Mouse (Mus musculus) lung, adult 18-20 months (tissue): ENCODE results near the gene Taf12.

Experiments used
- DNase-seq, 2 experiments: peaks; one replicate each; pipeline ENCODE4 v3.0.0; 2022; ENCODE audit warnings: mixed read lengths in 2 of 2

The Taf12 gene

DNA sequence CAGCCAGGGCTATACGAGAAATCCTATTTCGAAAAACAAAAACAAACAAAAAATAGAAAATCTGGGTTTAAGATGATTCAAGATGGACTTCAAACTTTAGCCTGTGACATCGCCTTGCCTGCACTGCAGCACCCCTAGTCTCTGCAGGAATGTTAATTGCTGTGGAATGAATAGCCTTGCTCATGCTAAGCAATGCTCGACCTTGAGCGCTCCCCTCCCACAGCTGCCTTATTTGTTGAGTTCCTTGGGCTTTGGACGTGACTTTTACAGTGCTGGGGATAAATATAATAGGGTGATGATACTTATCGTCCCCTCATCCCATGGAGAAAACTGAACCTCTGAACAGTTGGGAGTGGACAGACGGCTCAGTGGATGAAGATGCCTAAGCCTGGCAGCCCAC, 41.5 kb downstream of the Taf12 start:
- DNase-seq, result no peak

DNA sequence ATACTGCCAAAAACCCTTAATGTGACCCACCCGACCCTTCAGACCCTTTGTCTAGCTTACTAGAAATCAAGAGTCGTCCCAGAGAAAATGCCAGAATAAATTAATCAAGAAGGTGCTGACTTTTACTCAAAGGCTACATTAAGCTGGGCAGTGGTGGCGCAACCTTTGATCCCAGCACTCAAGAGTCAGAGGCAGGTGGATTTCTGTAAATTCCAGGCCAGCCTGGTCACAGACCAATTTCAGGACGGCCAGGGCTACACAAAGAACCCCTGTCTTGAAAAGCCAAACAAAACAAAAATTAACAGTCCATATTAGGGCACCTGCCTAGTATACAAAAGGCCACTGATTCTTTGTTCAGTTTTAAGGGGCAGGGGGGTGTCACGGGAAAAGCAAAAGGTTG, 52.3 kb downstream of the Taf12 start:
- no peak for DNase-seq

DNA sequence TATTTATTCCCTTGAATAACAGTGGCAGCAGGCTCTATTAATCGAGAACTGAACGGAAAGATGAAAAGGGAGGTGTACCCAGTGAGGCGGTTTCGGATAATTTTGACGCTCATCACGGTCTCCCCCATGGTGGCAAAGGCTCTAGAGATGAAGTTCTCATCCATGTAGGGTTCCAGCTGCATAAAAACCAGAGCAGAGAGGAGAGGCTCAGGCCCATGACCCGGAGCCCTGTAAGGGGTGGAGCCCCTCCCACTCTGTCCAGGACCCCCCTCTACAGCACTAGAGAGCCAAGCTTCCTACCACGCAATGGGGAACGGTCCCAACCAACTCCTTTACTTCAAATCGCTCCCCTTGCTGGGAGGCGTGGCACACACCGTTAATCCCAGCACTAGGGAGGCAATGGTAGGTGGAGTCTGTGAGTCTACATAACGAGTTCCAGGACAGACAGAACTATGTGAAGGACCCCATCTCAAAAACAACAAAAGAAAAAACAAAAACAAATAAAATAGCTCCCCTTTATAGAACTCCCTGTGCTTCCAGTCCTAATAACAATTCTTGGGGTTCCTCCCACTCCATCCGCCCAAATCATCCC, 54.3 kb downstream of the Taf12 start:
- no peak for DNase-seq

DNA sequence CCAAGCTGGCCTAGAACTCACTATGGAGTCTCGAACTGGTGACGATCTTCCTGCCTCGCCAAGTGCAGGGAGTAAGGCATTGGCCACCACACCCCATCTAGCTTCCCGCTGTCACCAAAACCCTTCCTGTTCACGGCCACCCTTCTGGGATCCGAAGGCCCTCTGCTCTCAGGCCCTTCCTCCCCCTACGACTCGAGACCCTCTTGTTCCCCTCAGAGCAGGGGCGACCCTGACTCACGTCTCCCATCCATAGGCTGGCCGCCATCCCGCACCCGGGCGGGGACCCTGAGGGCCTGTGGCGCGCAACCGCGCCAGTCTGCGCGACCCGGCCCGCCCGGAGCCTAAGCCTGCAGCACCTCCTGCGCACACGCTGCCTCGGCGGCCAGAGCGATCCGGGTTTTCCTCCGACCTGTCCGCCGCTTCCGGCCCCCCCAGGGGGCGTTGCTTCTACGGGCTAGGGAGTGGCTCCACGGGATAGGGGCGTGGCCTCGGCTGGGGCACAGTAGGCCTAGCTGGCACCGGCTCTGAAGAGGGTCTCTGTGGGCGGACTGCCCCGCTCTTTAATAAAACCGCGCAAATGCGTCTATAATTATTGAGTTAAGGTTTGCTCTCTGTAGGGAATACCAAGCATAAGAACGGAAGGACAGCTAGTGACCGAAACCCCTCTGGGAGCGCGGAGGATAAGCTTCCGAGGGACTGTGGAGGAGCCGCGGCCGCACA, 55.1 kb downstream of the Taf12 start, which contains the start of gene Trnau1ap:
TSS of gene Trnau1ap (minus strand) at position 424 of the 720 bp plus-strand sequence.
- DNase-seq, result peak; percentile 91 to 93

DNA sequence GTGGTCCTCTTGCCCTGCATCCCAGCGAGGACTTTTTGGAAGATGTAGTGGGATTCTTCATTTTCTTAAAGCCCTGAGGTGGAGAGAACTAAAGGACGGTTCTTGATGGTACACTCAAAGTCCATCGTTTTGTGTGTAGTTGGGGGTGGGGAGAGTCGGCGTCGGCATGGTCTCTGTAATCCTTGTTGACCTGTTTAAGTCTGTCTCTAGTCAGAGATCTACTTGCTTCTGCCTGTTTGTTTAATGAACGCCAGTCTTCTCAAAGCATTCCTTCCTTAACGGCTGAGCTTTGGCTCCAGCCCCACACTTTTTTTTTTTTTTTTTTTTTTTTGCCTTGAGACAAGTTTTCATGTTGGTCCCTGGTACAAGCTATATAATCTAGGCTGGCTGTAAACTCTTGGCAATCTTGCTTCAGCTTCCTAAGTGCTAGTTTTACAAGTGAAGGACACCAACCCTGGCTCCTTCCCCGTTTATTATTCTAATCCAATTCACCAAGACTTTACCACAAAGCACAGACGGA, 55.7 kb downstream of the Taf12 start:
- DNase-seq, result no peak

DNA sequence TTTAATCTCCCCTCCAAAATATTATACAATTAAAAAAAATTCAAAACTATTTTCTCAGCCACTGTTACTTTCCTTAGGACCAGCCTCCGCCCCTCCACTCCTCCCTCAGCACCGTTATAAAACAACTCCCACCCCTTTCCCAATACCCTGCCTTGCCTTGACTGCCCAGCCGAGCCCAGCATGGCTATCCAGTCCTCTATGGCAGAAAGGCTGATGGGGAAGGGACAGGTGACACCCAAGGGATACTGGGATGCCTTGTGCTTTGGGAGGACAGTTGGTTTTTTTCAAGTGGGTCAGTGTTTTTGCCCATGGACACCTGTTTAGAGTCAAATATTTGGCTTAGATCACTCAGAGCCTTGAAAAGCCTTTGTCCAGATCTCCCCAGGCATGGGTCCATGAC, 57.8 kb downstream of the Taf12 start:
- no peak for DNase-seq

DNA sequence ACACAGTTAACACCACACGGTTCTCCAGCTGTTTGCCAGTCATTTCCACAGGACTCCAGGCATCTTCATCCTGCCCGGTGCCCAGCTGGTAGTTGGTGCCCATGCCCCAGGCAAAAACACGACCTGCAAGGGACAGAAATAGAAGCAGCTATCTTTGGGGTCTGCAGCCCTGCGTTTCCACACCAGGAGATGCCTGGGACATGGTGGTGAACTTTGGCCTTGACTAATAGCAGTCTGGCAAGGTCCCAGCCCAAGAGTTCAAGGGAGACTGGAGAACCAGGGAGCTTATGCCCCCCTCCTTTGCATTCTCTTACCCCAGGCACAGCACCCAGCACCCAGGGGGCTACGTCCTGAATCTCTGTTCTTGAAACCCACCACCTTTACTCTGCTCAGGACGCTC, 58.7 kb downstream of the Taf12 start:
- no peak for DNase-seq

GRCm38 (mm10) chr4:132338943-132339342, 64.8 kb downstream of the Taf12 start:
- DNase-seq, result peak in 1 of 2 experiments; percentile 29

- DNase-seq, result no peak
These were observed 67.3 kb downstream of the Taf12 start for GRCm38 (mm10) chr4:132341451-132341850.

GRCm38 (mm10) chr4:132344403-132345134, 70.4 kb downstream of the Taf12 start:
- no peak for DNase-seq
